Mouse (Mus musculus) brain, embryonic 14.5 days (tissue): ENCODE measurements around the gene Mt4. TPM values are rescaled to one million over a fixed set of nuclear protein-coding genes. Genes with fewer than 3 reads are reported as not detected.
"Not testable (repeated sequence)": the region's sequence is repeated elsewhere in the genome, so short reads cannot be mapped to it uniquely, and the experiment has no call there.

ENCODE experiments used
- DNase-seq: peaks from one replicate; pipeline ENCODE4 v3.0.0-alpha.2; 2011; ENCODE audit warnings: low read depth
- CTCF ChIP-seq: fragments of 200-500 bp; IDR thresholded peaks from 2 replicates; pipeline ENCODE4 v1.5.1; 2012; ENCODE audit warnings: inconsistent platforms, mild to moderate bottlenecking, moderate library complexity, borderline replicate concordance; ENCODE audit not compliant: insufficient read depth, insufficient read length; ENCODE audit errors: extremely low read depth
- POLR2A ChIP-seq: fragments of 200-500 bp; IDR thresholded peaks from 2 replicates; pipeline ENCODE4 v1.6.1; 2012; ENCODE audit warnings: mild to moderate bottlenecking, inconsistent platforms, borderline replicate concordance; ENCODE audit not compliant: poor library complexity, insufficient read depth, insufficient read length, severe bottlenecking; ENCODE audit errors: extremely low read depth
- polyA plus RNA-seq: library from polyadenylated mRNA; depleted of rRNA; stranded (reverse); fragments of >200 nt; gene quantifications from 2 replicates; pipeline ENCODE4 v1.2.3, GENCODE M21; 2012

Gene Mt4
- polyA plus RNA-seq, 1 experiment: not detected

DNA sequence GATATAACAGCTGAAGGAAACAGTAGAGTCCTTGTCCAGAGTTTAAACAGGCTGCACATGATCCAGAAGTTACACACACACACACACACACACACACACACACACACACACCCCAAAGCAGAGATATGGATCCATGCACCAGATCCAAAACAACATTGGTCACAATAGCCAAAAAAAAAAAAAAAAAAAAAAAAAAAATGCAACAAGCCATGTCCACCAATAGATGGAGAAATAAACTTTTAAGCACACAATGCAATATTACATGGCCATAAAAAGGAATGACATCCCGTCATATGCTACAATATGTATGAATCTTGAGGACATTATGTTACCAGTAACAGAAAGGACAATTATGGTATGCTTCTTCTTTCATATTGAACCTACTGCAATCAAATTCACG lies 23.0 kb upstream of the Mt4 start:
- DNase-seq: no peak
- no peak for TF ChIP-seq CTCF
- TF ChIP-seq POLR2A: no peak

DNA sequence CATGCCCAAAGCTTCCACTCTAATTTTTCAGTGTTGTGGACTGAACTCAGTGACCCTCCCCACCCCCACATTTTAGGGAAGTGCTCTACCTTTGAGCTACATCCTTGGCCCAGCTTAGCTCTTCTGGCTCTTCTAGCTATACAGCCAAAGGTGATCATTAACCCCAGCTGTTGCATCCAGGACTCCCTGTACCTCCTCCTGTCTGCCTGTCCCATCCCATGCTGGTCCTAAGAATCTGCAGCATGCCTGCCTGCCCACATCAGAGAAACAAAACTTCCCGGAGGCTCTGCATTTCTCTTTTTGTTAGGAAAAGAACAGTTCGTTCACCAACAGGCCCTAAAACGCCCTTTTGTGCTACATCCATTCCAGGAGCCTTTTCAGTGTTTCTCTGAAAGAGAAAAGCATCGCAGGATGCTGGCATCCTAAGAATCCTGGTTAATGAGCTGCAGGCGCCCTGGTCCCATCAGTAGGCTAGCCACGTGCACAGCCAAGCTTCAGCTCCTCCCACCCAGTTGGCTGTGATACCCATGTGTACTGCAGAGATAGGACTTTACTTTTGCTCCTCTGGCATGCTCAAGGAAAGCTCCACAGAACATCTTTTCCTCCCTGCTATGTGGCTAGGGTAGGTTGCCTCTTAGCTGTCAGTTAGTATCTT lies 18.1 kb upstream of the Mt4 start:
- TF ChIP-seq CTCF: no peak
- TF ChIP-seq POLR2A: no peak
- DNase-seq: peak; percentile 97

DNA sequence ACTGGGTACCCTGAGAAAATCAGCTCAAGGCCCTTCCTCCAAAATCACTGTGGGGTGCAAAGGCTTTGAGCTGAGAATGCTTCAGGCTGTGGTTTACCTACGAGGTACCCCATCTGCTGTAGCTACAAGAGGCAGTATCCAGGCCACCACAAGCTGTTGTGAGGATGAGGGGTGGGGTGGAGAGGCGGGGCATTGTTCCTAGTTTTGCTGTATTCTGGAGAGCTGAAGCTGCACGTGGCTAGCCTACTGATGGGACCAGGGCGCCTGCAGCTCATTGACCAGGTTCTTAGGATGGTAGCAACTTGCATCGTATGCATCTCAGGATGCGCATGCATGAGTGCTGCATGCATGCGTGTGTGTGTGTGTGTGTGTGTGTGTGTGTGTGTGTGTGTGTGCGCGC lies 15.4 kb upstream of the Mt4 start:
- peak; percentile 79 for DNase-seq
- no peak for TF ChIP-seq POLR2A
- no peak for TF ChIP-seq CTCF

DNA sequence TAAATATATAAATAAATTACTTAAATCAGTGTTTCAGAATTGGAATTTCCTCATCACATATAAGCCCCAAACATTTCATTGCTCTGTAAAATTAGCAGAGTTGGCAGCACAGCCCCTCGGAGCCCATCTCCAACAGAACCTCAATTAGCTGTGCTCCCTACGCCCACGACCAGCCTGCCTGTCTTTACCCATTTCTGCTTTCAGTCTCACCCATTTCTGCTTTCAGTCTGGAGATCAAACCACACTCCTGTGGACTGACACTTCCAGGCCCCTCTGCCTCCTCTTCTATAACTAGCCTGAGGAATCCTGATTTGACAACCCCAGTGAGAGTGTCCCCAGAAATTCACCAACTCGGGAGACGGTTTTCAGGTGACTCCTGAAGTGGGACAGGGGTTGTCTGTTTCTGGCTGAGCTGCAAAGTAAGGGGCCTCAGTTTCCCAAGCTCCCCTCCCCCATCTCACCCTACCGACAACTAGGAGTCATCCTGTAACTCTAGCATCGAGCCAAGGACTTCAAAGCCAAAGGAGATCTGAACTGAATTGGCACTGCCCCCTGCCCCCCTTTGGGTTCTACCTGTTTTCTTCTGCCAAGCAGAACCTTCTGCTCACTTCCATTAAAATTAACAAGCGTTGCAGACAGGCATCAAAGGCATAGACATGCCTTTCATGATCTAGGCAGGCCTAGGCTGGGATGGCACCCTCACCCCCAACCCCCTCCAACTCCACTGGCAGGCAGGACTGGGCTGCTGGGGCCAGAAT lies 14.1 kb upstream of the Mt4 start:
- no peak for TF ChIP-seq POLR2A
- TF ChIP-seq CTCF: no peak
- peak; percentile 65 for DNase-seq

DNA sequence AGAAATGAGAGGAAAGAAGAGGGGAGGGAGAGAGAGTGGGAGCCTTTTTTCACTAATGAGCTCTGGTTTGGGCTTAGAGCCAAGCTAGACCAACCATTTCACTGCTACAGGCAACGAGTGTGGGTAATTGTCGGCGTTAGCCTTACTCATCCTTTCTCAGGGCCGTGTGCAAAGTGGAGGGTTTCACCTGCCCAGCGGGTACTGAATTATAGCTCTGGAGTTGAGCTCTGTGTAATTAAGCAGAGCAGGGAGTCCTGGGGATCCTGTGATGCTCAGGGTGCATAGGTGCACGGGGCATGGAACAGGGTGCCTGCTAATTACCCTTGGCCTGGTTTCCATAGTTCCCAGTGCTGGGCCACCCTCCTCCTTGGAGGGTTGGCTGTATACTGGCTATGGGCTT lies 9.3 kb upstream of the Mt4 start:
- TF ChIP-seq POLR2A (no peak), CTCF (no peak)
- peak; percentile 87 for DNase-seq

DNA sequence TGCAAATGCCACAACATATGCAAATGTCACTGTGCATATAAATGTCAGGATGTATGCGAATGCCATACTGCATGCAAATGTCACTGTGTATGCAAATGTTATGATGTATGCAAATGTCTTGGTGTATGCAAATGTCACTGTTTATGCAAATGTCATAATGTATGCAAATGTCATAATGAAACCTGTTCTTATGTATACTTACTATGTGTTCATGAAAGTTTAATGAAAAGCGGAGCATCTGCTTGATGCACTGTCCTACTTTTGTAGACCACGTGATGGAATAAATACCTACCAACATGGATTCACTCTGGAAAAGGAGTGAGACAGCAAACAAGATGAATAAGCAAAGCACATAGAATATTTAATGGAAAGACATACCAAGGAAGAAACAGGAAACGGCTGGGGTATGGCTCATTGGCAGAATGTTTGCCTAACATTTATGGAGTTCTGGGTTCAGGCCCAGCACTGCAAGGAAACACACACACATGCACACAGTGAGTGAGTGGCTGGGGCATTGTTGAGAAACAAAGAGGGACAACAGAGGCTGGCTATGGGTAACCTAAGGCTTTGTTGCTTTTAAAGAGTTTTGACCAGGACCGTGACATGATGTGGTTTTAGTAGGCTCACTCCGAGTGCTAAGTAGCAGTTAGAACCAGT lies 7.7 kb upstream of the Mt4 start:
- TF ChIP-seq CTCF (no peak), POLR2A (no peak)
- peak; percentile 62 for DNase-seq

DNA sequence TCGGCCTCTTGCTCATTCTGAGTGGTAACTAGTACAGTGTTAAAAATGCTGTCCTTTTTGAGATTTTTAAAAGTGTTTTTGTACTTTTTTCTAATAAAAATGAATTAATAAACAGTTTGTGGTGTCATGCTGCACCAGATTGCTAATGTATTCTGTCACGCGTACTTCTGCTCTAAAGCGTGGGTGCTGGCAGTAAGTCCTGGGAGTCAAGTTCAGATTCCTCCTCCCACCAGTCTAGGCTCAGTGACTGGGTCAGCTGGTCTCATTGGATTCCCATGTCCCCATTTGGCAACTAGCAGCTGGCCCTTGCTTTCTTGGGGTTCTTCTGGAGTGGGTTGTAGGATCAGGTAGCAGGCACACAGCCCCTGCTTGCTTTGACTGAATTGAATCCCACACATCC lies 6.9 kb upstream of the Mt4 start:
- TF ChIP-seq CTCF (no peak), POLR2A (no peak)
- DNase-seq: no peak

DNA sequence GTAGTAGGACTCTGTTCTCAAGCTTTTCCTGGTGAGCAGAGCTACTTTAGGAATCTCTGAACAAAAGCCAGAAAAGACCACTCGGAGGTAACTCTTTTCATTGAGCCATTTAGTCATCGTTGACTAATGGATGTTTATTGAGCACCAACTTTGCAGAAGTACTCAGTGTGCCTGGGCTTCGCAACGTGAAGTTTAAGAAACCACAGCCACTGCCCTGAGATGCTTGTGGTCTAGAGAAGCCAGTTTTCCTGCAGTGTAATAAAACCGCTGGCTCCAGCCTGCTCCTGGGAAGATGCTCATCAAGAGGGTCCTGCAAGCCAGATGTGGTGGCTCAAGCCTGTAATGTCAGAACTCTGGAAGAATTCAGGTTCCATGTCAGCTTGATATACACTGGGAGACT lies 4.9 kb upstream of the Mt4 start:
- TF ChIP-seq CTCF (no peak), POLR2A (no peak)
- DNase-seq: no peak

DNA sequence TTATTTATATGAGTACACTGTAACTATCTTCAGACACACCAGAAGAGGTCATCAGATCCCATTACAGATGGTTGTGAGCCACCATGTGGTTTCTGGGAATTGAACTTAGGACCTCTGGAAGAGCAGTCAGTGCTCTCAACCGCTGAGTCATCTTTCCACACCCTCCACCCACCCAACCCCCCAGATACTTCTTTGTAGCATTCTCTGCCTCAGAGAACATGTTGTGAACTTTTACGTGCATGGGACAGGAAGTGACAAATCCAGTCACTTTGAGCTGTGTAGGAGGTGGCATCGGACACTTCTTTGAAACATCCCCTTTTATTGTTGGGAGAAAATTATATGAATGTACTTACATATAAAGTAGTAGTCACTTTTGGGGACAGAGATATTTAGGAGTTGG lies 2.4 kb upstream of the Mt4 start:
- not testable (repeated sequence) for DNase-seq

DNA sequence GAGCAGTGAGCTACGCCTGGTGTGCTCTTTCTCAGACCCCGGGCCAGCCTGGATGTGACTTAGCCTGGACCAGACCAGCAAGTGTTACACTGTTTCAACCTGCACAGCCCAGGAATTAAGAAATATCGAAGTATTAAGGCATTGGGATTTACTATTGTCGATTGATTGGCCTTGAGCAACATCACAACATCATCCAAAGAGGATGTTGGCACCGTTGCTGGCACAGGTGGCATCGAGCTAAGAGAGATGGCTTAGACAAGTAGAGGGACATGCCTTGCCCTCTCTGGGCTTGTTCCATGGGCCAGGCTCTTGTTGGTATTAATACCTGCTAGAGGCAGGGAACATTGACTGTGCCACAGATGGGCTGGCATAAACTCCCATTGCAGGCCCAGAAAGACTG lies 1.4 kb upstream of the Mt4 start:
- no peak for TF ChIP-seq CTCF
- TF ChIP-seq POLR2A: no peak
- DNase-seq: no peak

DNA sequence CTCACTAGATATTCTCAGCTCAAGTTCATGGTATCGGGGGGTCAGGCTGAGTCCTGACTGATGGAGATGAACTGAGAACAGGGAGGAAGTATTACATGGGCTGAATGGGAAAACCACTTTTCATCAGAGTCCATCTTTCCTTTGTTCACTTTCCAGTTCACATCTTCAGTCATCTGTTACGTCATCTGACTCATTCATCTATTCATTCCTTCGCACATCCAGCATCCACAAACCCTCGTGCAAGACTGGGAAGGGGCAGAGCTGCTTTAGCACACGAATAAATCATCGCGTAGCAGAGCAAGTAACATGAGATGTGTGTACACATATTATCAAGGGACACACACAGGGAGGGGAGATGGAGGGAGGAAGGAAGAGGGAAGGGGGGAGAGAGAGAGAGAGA lies 805 bp upstream of the Mt4 start:
- no peak for DNase-seq
- no peak for TF ChIP-seq CTCF
- no peak for TF ChIP-seq POLR2A
